Mouse (Mus musculus) spleen, postnatal 0 days (tissue): ENCODE results near the gene Olfr1314. TPM values are rescaled to one million over a fixed set of nuclear protein-coding genes. Genes with fewer than 3 reads are reported as not detected.

ENCODE experiments used
- polyA plus RNA-seq: library from polyadenylated mRNA; unstranded; fragments of >200 nt; fragmentation: Nextera tagmentation; extraction: Ambion mirVana; gene quantifications from 2 replicates; pipeline ENCODE4 v1.2.1, GENCODE M21; 2015

Olfr1314 gene
- not detected in 2 replicates for polyA plus RNA-seq

DNA sequence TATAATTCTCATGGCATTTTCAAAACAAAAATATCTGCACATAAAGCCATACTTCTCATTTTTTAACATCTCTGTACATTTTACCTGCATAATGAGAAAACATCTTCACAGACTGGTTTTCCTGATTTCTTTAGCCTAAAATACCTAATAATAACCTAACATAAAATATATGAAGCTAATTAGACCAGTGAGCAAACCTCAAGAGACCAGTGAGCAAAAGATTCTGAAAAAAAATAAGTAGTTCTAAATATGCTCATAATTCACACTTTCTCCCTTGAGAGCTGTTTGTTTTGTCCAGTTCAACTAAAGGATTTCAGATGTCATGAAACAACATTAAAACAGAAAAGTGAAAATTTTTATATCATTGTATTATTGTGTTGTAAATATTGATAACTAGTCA, at the start of gene Olfr1314:
TSS of gene Olfr1314 (minus strand) at position 101 of the 400 bp plus-strand sequence.

DNA sequence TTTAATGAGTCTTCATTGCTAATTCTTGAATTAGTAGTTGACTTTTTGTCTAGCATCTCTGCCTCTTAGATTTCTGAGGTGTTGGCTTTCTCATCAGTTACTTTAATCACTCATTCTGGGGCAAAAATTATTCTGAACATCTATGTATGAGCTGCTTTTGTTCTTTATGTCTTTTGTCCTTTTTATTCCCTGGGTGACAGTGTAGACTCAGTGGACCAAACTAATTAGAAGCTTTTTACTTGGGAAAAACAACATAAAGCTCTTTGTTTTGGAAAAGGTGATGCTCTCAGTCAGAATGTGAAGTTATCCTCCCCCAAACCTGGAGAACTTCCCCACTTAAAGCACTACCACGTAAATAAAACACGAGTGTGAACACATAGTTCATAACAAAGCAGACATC, 43.4 kb upstream of the Olfr1314 start, which contains the start of gene Olfr1317:
TSS of gene Olfr1317 (plus strand) at position 301 of the 400 bp plus-strand sequence.

DNA sequence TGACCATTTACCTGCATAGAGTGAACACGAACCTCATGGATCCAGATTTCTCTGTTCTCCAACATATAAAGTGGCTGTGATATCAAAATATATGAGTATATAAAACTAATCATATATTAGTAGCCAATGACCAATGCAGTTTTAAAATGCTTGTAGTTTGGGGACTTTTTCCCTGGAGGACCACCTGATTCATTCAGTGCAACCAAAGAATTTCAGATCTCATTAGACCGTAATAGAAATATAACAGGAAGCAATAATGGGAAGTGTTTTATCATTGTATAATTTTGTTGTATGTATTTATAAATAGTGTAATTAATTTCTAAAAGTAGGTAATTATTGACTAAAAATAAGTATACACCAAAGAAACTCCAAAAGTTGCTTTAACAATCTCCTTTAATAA, 38.3 kb upstream of the Olfr1314 start, which contains the start of gene Olfr1316:
TSS of gene Olfr1316 (minus strand) at position 101 of the 400 bp plus-strand sequence.

DNA sequence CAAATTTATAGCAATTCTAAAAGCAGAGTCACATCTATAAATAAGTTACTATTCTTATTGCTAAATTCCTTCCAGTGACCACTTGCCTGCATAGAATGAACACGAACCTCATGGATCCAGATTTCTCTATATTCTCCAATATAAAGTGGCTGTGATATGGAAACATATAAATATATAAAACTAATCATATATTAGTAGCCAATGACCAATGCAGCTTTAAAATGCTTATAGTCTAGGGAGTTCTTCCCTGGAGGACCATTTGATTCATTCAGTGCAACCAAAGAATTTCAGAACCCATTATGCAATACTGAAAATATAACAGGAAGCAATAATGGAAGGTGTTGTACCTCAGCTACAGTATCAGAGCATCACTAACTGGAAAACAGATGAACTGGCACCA, 18.8 kb upstream of the Olfr1314 start, which contains the start of gene Olfr1315-ps1:
TSS of gene Olfr1315-ps1 (minus strand) at position 101 of the 400 bp plus-strand sequence.

DNA sequence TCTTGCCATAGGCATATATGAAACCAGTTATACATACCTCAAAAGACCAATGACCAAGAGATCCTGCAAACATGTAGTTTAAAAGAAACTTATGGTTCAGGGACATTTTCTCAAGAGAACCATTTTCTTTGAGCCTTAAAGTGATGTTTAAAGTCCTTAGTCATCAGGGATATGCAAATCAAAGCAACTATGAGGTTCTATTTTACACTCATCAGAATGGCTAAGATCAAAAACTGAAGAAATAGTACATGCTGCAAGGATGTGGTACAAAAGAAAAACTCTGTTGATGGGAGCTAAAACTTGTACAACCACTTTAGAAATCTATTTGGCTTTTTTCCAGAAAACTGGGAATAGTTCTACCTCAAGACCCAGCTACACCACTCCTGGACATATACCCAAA, 18.8 kb downstream of the Olfr1314 start, which contains the start of gene Olfr1313:
TSS of gene Olfr1313 (minus strand) at position 101 of the 400 bp plus-strand sequence.

DNA sequence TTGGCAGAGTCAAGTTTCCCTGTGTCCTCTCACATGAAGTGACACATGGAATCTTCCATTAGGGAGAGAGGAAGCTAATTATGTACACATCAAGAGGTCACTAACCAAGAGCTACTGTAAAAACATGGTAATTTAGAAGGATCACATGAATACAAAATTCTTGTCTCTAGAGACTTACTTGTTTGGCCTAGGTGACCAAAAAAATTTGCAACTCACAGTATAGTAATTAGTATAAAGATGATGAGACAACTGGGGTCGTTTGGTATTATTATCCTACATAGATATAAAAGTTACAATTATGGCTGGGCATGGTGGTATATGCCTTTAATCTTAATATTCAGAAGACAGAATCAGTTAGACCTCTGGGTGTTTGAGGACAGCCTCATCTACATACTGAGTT, 46.4 kb downstream of the Olfr1314 start, which contains the start of gene Olfr1312:
TSS of gene Olfr1312 (minus strand) at position 101 of the 400 bp plus-strand sequence.

Other genes with a start within 250 kb of the Olfr1314 start
- not detected in 2 replicates for gene Olfr1305, start 219.6 kb downstream of the Olfr1314 start, polyA plus RNA-seq
- gene Olfr1306, start 180.5 kb downstream of the Olfr1314 start, polyA plus RNA-seq = not detected in 2 replicates
- gene Olfr1307, start 147.3 kb downstream of the Olfr1314 start, polyA plus RNA-seq = not detected in 2 replicates
- not detected in 2 replicates for gene Olfr1308, start 131.8 kb downstream of the Olfr1314 start, polyA plus RNA-seq
- not detected in 2 replicates for gene Olfr1309, start 106.5 kb downstream of the Olfr1314 start, polyA plus RNA-seq
- not detected in 2 replicates for gene Olfr1310, start 84.1 kb downstream of the Olfr1314 start, polyA plus RNA-seq
- not detected in 2 replicates for gene Olfr1311, start 72.4 kb downstream of the Olfr1314 start, polyA plus RNA-seq
- gene Olfr1312, start 46.5 kb downstream of the Olfr1314 start, polyA plus RNA-seq = not detected in 2 replicates
- not detected in 2 replicates for gene Olfr1313, start 18.9 kb downstream of the Olfr1314 start, polyA plus RNA-seq
- not detected in 2 replicates for gene Olfr1315-ps1, start 18.7 kb upstream of the Olfr1314 start, polyA plus RNA-seq
- not detected in 2 replicates for gene Olfr1316, start 38.2 kb upstream of the Olfr1314 start, polyA plus RNA-seq
- gene Olfr1317, start 43.5 kb upstream of the Olfr1314 start, polyA plus RNA-seq = not detected in 2 replicates
- 0.04 TPM in 1 of 2 replicates, not detected in the other for gene Olfr1318, start 57.4 kb upstream of the Olfr1314 start, polyA plus RNA-seq
- gene Lpcat4, start 142.7 kb upstream of the Olfr1314 start, polyA plus RNA-seq = 5.5 and 8.4 TPM in 2 replicates
- gene Nutm1, start 162.5 kb upstream of the Olfr1314 start, polyA plus RNA-seq = 0.04 TPM in 1 of 2 replicates, not detected in the other
- 190 and 201 TPM in 2 replicates for gene Nop10, start 165.1 kb upstream of the Olfr1314 start, polyA plus RNA-seq
- gene Slc12a6, start 169.0 kb upstream of the Olfr1314 start, polyA plus RNA-seq = 10.8 and 14.1 TPM in 2 replicates
- gene Gm21985, start 169.5 kb upstream of the Olfr1314 start, polyA plus RNA-seq = not detected in 2 replicates